13 mouse cellular contexts compared by ENCODE assay signal in the genomic region with DNA sequence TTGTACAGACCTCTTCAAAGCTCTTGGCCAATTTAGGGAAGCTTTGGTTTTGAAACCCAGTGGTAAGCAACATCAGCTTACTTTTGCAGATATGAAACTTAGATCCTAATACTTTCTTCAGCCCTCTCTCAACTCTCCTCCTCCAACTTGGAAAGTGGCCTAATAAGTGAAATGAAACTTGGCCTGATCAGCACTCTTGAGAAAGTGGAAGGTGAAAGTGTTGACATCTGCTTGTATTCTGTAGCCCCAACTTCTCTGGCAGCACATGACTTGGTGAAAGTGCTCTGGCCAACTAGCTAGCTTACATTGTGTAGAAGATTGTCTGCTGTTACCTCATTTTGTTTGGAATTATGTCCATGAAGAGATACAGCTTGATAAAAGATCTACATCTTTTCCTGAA.
DNase-seq lines count a peak whose midpoint lies in the region; ATAC-seq and TF ChIP-seq lines count a peak whose summit lies in the region.
"Had no signal": no experiment of that assay in that cellular context is flagged by ENCODE, and none has a peak within 500 bp of the region (broad histone marks: within the 10 kb centered on the region; RNA-seq: fewer than 3 reads in every experiment).

No protein-coding gene starts in this region.

- peak; percentile 66 for DNase-seq in heart, adult 8-10 months (ENCODE audit: low spot score)
- no peak for DNase-seq in heart, postnatal 25 days (ENCODE audit: low spot score)
- DNase-seq in spleen, postnatal 36 days (ENCODE audit: low spot score in 2 of 2) = peak; percentile 20 to 51
- no peak for DNase-seq in spleen, adult 18-20 months
- DNase-seq in lung, postnatal 0 days (ENCODE audit: low spot score) = peak; percentile 87
- no peak for DNase-seq in ovary, postnatal 14 days (ENCODE audit: low spot score)
- no peak for DNase-seq in ovary, adult 18-20 months (ENCODE audit: low spot score)
- DNase-seq: cerebellum, postnatal 36 days; kidney, adult 18-20 months; right cerebral cortex, postnatal 4 days had no signal

- no peaks in the 10 kb centered on the region for H3K36me3 ChIP-seq in lung, postnatal 0 days (ENCODE audit: insufficient read depth, low read length)
- no peaks in the 10 kb centered on the region for H3K36me3 ChIP-seq in midbrain, embryonic 13.5 days
- H3K36me3 ChIP-seq: limb, embryonic 12.5 days; midbrain, embryonic 12.5 days had no signal

- no peaks in the 10 kb centered on the region for H3K27me3 ChIP-seq in lung, postnatal 0 days (replicated peaks; ENCODE audit: insufficient read depth, low read length)
- no peaks in the 10 kb centered on the region for H3K27me3 ChIP-seq in midbrain, embryonic 13.5 days
- H3K27me3 ChIP-seq: limb, embryonic 12.5 days; midbrain, embryonic 12.5 days had no signal

- no peak for TF ChIP-seq CTCF in lung, postnatal 0 days (IDR thresholded peaks at IDR 0.05)

- H3K27ac ChIP-seq in lung, postnatal 0 days (ENCODE audit: low read length) = no peak overlapping the region
- H3K27ac ChIP-seq in midbrain, embryonic 13.5 days = no peak overlapping the region
- H3K27ac ChIP-seq: limb, embryonic 12.5 days; midbrain, embryonic 12.5 days had no signal

- H3K4me3 ChIP-seq in lung, postnatal 0 days (ENCODE audit: low read depth, low read length) = no peak overlapping the region
- H3K4me3 ChIP-seq in midbrain, embryonic 13.5 days (replicated peaks) = no peak overlapping the region
- H3K4me3 ChIP-seq: limb, embryonic 12.5 days; midbrain, embryonic 12.5 days had no signal

- no peak overlapping the region for H3K4me2 ChIP-seq in lung, postnatal 0 days (replicated peaks; ENCODE audit: low read depth, low read length)
- H3K4me2 ChIP-seq in midbrain, embryonic 13.5 days (replicated peaks) = no peak overlapping the region
- H3K4me2 ChIP-seq: limb, embryonic 12.5 days; midbrain, embryonic 12.5 days had no signal

- no peak overlapping the region for H3K9ac ChIP-seq in lung, postnatal 0 days (replicated peaks; ENCODE audit: low read depth)
- no peak overlapping the region for H3K9ac ChIP-seq in midbrain, embryonic 13.5 days (replicated peaks)
- H3K9ac ChIP-seq: limb, embryonic 12.5 days; midbrain, embryonic 12.5 days had no signal

- intact Hi-C loops in heart, postnatal 25 days (cut with DNase I) = no loop called here

- peak; percentile 20; the same call in 1 of the 2 replicates for TF ChIP-seq EP300 in lung, postnatal 0 days (IDR thresholded peaks at IDR 0.05)

- no peaks in the 10 kb centered on the region for H3K9me3 ChIP-seq in lung, postnatal 0 days (ENCODE audit: low read length)
- H3K9me3 ChIP-seq in midbrain, embryonic 13.5 days = no peaks in the 10 kb centered on the region
- H3K9me3 ChIP-seq: limb, embryonic 12.5 days; midbrain, embryonic 12.5 days had no signal

- H3K4me1 ChIP-seq in lung, postnatal 0 days (ENCODE audit: insufficient read depth, low read depth, low read length) = peaks cover 10% of the 10 kb centered on the region; the same call in 1 of the 2 replicates
- H3K4me1 ChIP-seq in midbrain, embryonic 13.5 days (replicated peaks) = no peaks in the 10 kb centered on the region
- H3K4me1 ChIP-seq: limb, embryonic 12.5 days; midbrain, embryonic 12.5 days had no signal

- peak; percentile 81 for ATAC-seq in lung, postnatal 0 days
- ATAC-seq in midbrain, embryonic 13.5 days = no peak

Comparison
In these comparisons a context has a peak if more than half of its experiments do, and no peak if none do; other contexts are left out.
1. DNase-seq: peak in heart, adult 8-10 months (single experiment), spleen, postnatal 36 days (2 of 2) and lung, postnatal 0 days (single experiment); none in heart, postnatal 25 days (single experiment), spleen, adult 18-20 months (0 of 2), ovary, postnatal 14 days (single experiment) and ovary, adult 18-20 months (single experiment).